Mouse (Mus musculus): ENCODE data around the gene Nrxn3. TPM values are rescaled to one million over a fixed set of nuclear protein-coding genes. Genes with fewer than 3 reads are reported as not detected.
A peak's percentile ranks its signal among the peaks of the same experiment; 100 is the strongest.

Gene Nrxn3
- polyA plus RNA-seq, 1 experiment from 2014 or later: 96.7 TPM

DNA sequence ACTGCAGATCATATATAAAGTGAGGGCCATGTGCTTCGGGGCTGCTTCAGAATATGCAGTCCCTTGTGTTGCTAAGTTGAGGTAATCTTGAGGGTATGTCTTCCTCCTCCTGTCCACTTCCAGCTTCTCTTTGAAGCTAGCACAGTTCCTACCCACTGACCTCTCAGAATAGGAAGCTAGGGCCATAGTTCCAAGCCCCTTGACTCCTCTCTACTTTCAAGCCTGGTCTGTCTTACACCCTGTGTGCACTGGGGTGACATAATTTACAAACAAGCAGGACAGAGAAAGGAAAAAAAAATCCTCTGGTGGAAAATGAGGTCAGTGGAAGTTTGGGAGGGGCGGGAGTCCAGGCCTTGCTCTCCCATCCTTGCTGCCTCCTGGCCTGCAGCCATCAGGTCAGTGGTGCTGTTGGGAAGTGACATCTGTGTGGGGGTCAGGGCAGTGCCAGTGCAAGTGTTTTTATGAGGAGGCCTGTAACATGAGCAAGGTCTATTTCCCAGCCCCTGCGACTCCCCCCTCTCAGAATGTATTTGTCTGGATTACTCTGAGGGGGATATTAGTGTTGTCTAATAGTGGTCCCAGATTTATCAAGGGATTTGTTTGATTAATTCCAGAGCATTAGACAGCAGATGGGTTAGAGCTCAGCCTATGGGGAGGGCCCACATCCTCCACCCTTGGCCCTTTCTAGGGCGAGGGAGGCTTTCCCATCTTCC, 96.1 kb downstream of the Nrxn3 start:
- Histone ChIP-seq H3K36me3 (no peaks in the 10 kb centered on the region), H3K4me2 (no peak overlapping the region), H3K9ac (replicated peaks) (no peak overlapping the region), H3K4me3 (replicated peaks) (no peak overlapping the region), H3K27ac (replicated peaks) (no peak overlapping the region), H3K4me1 (peaks cover 7% of the 10 kb centered on the region; the same call in 1 of the 2 replicates), H3K9me3 (replicated peaks) (no peaks in the 10 kb centered on the region), H3K27me3 (replicated peaks) (no peaks in the 10 kb centered on the region)
- ATAC-seq (ENCODE audit: low FRiP score): no peak
- 51% methylated on average over 4 of the region's 4 CpGs for WGBS

DNA sequence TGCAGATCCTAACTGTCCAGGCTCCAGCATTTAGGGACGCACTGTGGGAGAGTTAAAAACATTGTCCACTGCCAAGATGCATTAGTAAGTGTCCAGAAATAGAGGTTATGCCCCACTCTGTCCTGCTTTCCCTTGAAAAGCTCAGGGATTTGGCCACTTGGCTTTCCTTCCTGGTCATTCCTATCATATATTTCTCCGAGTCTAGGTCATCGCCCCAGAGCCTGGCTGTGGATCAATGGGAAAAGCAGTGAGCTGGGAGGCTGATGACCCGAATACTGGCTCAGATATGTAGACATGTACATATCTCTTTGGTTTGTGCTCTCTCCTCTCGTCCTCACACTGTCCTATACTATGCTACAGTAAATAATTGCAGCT, 96.6 kb downstream of the Nrxn3 start:
- no peaks in the 10 kb centered on the region for H3K36me3 ChIP-seq
- H3K4me3 ChIP-seq (replicated peaks): no peak overlapping the region
- no peak overlapping the region for H3K27ac ChIP-seq (replicated peaks)
- 67% methylated on average over 5 of the region's 5 CpGs for WGBS
- no peak overlapping the region for H3K9ac ChIP-seq (replicated peaks)
- H3K4me1 ChIP-seq: peaks cover 7% of the 10 kb centered on the region; the same call in 1 of the 2 replicates
- ATAC-seq (ENCODE audit: low FRiP score): no peak
- no peaks in the 10 kb centered on the region for H3K9me3 ChIP-seq (replicated peaks)
- no peak overlapping the region for H3K4me2 ChIP-seq
- no peaks in the 10 kb centered on the region for H3K27me3 ChIP-seq (replicated peaks)

DNA sequence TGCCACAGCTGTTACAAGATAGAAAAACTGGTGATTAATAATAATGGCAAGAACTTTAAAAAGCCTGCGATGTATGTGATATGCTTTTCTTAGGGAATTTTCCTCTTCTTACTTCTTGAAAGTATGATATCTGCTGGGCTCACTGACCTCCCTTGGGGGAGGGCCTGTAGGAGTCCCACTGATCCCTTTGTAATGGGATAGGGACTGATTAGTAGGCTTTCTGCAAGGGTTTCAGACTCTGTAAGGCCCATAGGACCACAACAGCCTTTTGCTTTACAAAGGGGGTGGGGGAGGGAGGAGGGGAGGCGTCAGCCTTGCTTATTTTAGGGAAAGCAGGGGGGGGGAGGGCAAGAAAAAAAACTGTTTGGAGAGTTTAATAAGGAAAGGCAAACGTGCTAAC, 97.5 kb downstream of the Nrxn3 start:
- Histone ChIP-seq H3K27ac (replicated peaks) (no peak overlapping the region), H3K9ac (replicated peaks) (no peak overlapping the region), H3K27me3 (replicated peaks) (no peaks in the 10 kb centered on the region), H3K36me3 (no peaks in the 10 kb centered on the region), H3K4me1 (peaks cover 7% of the 10 kb centered on the region; the same call in 1 of the 2 replicates), H3K4me3 (replicated peaks) (no peak overlapping the region), H3K4me2 (no peak overlapping the region), H3K9me3 (replicated peaks) (no peaks in the 10 kb centered on the region)
- no peak for ATAC-seq (ENCODE audit: low FRiP score)
- WGBS: 21% methylated on average over 3 of the region's 3 CpGs

DNA sequence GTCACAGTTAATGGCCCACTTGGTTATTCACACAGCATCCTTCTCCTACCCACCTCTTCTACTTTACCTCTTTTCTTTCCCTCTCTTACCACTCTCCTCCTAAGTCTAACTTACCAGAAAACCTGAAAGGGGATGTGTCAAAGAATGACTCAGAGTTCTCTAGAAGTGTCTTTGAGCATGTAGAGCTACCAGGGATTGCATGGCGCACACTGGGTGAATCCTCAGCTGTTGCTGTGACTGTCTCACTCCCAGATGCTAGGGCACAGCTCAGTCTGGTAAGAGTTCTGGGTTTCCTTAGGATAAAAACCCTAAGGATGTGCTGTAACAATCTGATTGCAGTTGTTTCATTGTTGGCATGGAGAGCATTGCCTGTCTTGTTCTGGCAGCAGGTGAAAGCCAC, 108.2 kb downstream of the Nrxn3 start:
- H3K27me3 ChIP-seq (replicated peaks): no peaks in the 10 kb centered on the region
- H3K27ac ChIP-seq (replicated peaks): no peak overlapping the region
- H3K36me3 ChIP-seq: no peaks in the 10 kb centered on the region
- WGBS: 92% methylated on average over 1 of the region's 1 CpGs
- no peaks in the 10 kb centered on the region for H3K9me3 ChIP-seq (replicated peaks)
- ATAC-seq (ENCODE audit: low FRiP score): no peak
- H3K4me2 ChIP-seq: no peak overlapping the region
- H3K4me3 ChIP-seq (replicated peaks): no peak overlapping the region
- H3K4me1 ChIP-seq: no peaks in the 10 kb centered on the region
- H3K9ac ChIP-seq (replicated peaks): no peak overlapping the region

DNA sequence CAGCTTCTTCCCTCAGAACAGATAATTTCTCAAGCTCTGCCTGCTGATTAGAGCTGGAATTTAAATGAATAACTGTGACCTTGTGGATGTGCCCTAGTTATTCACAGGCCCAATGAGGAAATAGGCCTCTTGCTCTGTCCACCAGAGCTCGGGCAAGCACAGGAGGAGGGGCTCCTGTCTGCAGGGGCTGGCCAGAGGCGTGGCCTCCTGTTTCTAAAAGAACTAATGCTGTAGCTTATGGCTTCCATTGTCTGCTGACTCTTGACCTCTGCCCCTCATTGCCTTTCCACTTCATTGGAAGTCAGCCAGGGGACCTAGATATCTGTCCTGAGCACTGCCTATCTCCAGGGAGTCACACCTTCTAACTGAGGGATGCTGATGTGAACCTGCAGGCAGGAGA, 113.1 kb downstream of the Nrxn3 start:
- no peak for ATAC-seq (ENCODE audit: low FRiP score)
- H3K4me3 ChIP-seq (replicated peaks): no peak overlapping the region
- WGBS: 9% methylated on average over 2 of the region's 2 CpGs
- no peaks in the 10 kb centered on the region for H3K27me3 ChIP-seq (replicated peaks)
- H3K36me3 ChIP-seq: no peaks in the 10 kb centered on the region
- H3K9me3 ChIP-seq (replicated peaks): no peaks in the 10 kb centered on the region
- no peak overlapping the region for H3K4me2 ChIP-seq
- no peak overlapping the region for H3K9ac ChIP-seq (replicated peaks)
- no peak overlapping the region for H3K27ac ChIP-seq (replicated peaks)
- H3K4me1 ChIP-seq: no peaks in the 10 kb centered on the region

DNA sequence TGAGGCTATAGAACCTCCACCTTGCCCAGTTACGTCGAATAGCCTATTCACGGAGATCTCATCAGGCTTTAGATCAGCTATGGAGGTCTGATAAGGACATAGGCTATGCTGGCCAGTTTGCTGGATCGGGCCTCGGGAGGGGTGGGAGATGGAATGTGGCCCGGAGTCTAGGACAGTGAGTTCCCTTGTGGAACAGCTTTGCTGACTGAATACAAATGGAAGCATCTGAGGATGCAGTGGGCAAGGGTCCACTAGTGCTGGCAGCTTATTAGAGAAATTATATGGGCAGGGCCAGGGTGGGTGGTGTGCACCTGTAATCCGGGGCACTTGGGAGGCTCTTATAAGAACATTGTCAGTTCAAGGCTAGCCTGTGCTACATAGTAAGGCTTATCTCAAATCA, 117.0 kb downstream of the Nrxn3 start:
- Histone ChIP-seq H3K4me3 (replicated peaks) (no peak overlapping the region), H3K36me3 (no peaks in the 10 kb centered on the region), H3K4me2 (no peak overlapping the region), H3K9me3 (replicated peaks) (no peaks in the 10 kb centered on the region), H3K9ac (replicated peaks) (no peak overlapping the region), H3K4me1 (no peaks in the 10 kb centered on the region), H3K27me3 (replicated peaks) (no peaks in the 10 kb centered on the region), H3K27ac (replicated peaks) (no peak overlapping the region)
- 89% methylated on average over 7 of the region's 7 CpGs for WGBS
- ATAC-seq (ENCODE audit: low FRiP score): no peak

DNA sequence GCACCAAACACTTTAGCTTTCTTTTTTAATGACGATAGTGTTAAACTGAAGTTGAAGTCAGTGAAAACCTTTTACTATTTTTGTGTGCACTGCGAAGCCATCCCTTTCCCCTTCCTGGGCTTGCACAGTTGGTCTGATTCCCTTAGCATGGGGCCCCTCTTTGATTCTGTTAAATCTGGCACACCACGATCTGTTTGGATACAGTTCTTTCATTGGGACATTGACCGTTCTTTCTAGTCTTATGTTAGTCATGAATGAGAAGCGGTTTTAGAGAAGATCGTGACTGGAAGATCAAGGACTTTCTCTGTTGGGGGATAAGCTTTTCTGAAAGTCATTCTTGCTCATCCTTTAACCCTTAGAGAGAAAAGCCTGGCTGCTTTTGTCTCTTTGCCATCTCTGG, 118.7 kb downstream of the Nrxn3 start:
- Histone ChIP-seq H3K36me3 (no peaks in the 10 kb centered on the region), H3K27me3 (replicated peaks) (no peaks in the 10 kb centered on the region), H3K4me1 (no peaks in the 10 kb centered on the region), H3K9ac (replicated peaks) (no peak overlapping the region), H3K9me3 (replicated peaks) (no peaks in the 10 kb centered on the region), H3K4me2 (no peak overlapping the region), H3K4me3 (replicated peaks) (no peak overlapping the region), H3K27ac (replicated peaks) (no peak overlapping the region)
- 79% methylated on average over 6 of the region's 6 CpGs for WGBS
- ATAC-seq (ENCODE audit: low FRiP score): no peak

DNA sequence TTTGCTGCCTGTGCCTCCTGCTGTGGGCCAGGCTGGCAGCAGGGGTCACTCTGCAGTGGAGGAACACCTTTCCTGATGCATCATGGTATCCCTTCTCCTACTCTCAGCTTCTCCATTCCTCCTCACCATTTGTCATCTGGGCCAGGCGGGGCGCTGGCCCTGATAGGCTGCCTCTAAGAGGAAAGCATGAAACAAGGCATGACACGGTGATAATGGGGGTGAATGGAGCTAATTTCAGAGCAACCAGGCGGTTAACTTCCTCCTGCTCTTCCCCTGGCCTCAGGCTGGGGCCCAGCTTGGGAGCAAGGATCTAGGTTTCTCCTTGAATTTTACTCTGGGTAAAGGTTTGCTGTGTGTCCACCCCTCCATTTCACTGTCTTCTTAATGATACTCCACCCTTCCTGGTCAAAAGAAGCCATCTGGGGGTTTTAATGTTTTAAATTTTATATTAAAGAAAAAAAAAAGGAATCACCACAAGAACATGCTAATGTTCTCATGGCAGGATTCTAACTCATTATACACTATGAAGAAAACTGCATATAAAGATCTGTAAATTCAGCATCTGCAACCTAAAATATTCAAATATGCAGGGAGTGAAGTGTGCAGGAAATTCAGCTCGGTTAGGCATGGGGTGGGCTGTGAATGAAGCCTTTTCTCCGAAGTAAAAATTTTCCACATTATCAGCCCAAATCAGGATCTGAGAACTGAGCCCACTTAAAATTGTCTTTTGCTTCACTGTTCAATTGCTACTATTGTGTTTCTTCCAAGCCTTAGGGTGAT, 127.9 kb downstream of the Nrxn3 start:
- H3K4me2 ChIP-seq: no peak overlapping the region
- H3K4me1 ChIP-seq: no peaks in the 10 kb centered on the region
- H3K27me3 ChIP-seq (replicated peaks): no peaks in the 10 kb centered on the region
- no peaks in the 10 kb centered on the region for H3K36me3 ChIP-seq
- no peak overlapping the region for H3K4me3 ChIP-seq (replicated peaks)
- no peak for ATAC-seq (ENCODE audit: low FRiP score)
- WGBS: 28% methylated on average over 6 of the region's 6 CpGs
- no peaks in the 10 kb centered on the region for H3K9me3 ChIP-seq (replicated peaks)
- H3K27ac ChIP-seq (replicated peaks): no peak overlapping the region
- no peak overlapping the region for H3K9ac ChIP-seq (replicated peaks)

DNA sequence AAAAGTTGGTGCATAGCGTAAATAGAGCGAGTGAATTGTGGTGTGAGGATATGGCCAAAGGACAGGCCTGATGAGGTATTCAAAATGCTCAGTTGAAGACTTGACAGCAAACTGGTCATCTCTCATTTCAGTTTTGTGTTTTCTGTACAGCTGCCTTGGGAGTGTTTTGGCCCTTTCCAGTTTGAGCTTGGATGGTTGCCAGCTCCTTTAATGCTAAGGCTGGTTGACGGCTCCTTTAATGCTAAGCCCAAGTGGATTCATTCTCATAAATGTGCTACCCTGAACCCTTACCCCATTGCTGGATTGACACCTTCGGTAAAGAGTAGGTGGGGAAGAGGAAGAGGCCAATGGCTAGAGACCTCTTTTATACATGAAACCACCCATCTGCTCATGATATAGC, 131.4 kb downstream of the Nrxn3 start:
- no peak overlapping the region for H3K27ac ChIP-seq (replicated peaks)
- ATAC-seq (ENCODE audit: low FRiP score): no peak
- no peaks in the 10 kb centered on the region for H3K27me3 ChIP-seq (replicated peaks)
- H3K4me2 ChIP-seq: no peak overlapping the region
- H3K4me3 ChIP-seq (replicated peaks): no peak overlapping the region
- H3K4me1 ChIP-seq: no peaks in the 10 kb centered on the region
- no peak overlapping the region for H3K9ac ChIP-seq (replicated peaks)
- no peaks in the 10 kb centered on the region for H3K9me3 ChIP-seq (replicated peaks)
- no peaks in the 10 kb centered on the region for H3K36me3 ChIP-seq
- WGBS: 59% methylated on average over 4 of the region's 4 CpGs

DNA sequence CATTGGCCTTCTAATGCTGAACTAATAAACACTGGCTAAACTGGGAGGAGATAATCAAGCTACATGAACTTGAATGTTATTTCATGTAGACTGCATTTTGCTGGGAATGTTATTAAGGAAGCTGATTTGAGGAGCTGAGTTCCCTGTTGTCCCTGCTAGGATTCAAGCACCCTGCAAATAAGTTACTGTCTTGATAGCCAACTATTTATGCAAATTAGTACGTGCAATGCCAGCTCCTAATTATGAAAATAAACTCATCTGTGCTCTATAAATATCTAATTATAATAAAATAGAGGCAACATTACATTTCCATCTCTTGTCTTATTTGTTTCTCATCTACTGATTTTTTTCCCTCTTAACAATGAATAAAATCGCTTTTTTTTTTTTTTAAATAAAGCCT, 135.0 kb downstream of the Nrxn3 start:
- peaks cover 12% of the 10 kb centered on the region for H3K4me1 ChIP-seq
- no peaks in the 10 kb centered on the region for H3K9me3 ChIP-seq (replicated peaks)
- no peak overlapping the region for H3K4me2 ChIP-seq
- H3K4me3 ChIP-seq (replicated peaks): no peak overlapping the region
- H3K27me3 ChIP-seq (replicated peaks): no peaks in the 10 kb centered on the region
- no peak overlapping the region for H3K9ac ChIP-seq (replicated peaks)
- H3K36me3 ChIP-seq: no peaks in the 10 kb centered on the region
- ATAC-seq (ENCODE audit: low FRiP score): no peak
- no peak overlapping the region for H3K27ac ChIP-seq (replicated peaks)
- 69% methylated on average over 2 of the region's 2 CpGs for WGBS

DNA sequence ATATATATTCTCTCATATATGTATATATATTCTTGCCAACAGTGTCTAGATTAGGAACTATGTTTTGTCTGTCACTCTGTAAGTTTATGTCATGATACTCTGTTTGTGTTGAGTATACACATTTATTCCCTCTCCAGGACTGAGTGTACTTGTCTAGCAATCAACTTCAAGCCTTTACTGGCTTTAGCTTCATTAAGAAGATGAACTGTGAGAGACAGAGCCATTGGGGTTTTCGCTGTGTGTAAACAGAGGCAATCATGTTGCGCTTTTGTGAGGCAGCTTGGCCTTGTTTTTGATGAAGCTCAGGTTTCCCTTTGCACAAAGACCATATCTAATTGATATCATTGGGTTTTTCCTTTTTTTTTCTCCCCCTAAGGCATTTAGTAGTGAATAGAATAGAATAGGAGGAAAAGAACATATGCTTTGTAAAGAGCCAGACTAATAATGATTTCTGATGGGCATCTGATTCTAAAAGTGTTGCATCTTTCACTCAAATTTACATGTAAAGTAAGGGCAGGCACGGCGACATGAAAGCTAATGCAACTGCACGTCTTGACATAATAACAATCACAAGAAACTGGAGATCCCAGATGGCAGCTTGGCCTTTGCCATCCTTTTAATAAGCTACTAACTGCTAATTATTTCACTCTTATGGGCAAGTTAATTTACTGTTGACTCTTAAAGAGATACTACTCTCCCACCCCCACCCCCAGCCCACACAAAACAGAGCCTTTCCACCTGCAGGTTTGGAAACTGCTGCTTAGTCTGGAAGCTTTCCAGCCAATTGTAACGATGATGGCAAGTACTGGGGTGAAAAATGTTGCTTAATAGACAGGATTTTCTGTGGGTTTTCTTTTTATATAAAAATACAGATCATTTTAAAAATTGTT, 137.0 kb downstream of the Nrxn3 start:
- H3K4me3 ChIP-seq (replicated peaks): no peak overlapping the region
- peaks cover 12% of the 10 kb centered on the region for H3K4me1 ChIP-seq
- peak overlapping the region; percentile 37 for H3K27ac ChIP-seq (replicated peaks)
- H3K36me3 ChIP-seq: no peaks in the 10 kb centered on the region
- H3K9me3 ChIP-seq (replicated peaks): no peaks in the 10 kb centered on the region
- no peak overlapping the region; the same call in 1 of the 2 replicates for H3K4me2 ChIP-seq
- 23% methylated on average over 6 of the region's 6 CpGs for WGBS
- H3K9ac ChIP-seq (replicated peaks): no peak overlapping the region
- peak; percentile 65 for ATAC-seq (ENCODE audit: low FRiP score)
- no peaks in the 10 kb centered on the region for H3K27me3 ChIP-seq (replicated peaks)

All from neural tube, embryonic 15.5 days (tissue).